ENCODE assay signal across 8 mouse cellular contexts in the genomic region with DNA sequence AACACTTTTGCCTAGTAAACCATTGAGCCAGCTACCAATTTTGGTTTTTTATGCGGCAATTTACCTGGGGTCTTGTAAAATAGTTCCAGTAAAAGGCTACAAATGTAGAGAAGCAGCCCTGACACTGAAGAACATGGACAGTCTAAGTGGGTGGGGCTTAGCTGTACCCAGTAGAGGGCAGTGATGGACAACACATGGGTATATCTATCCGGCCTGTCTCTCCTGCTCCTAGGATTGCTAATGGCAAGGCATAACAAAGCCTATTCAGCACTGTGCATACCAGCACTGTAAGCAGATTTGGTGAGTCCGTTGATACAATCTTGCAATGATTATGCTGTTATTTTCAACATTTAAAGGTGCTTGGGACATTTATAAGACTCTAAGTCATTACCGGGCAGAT. TPM values are rescaled to one million over a fixed set of nuclear protein-coding genes. Genes with fewer than 3 reads are reported as not detected.
DNase-seq lines count a peak whose midpoint lies in the region; ATAC-seq lines count a peak whose summit lies in the region.

No protein-coding gene starts in this region.

- 37% methylated on average over 4 of the region's 4 CpGs for WGBS in heart, embryonic 16.5 days
- WGBS in midbrain, embryonic 11.5 days = 47% methylated on average over 4 of the region's 4 CpGs

- H3K36me3 ChIP-seq in heart, embryonic 16.5 days (ENCODE audit: control insufficient read depth, insufficient read depth) = no peaks in the 10 kb centered on the region
- H3K36me3 ChIP-seq in midbrain, embryonic 11.5 days (ENCODE audit: control insufficient read depth, insufficient read depth, low read length) = no peaks in the 10 kb centered on the region

- no peak overlapping the region for H3K27ac ChIP-seq in heart, embryonic 16.5 days (ENCODE audit: low read length)
- no peak overlapping the region for H3K27ac ChIP-seq in midbrain, embryonic 11.5 days (ENCODE audit: low read depth, low read length)

- DNase-seq in cerebellum, adult 8-10 months = no peak
- peak; percentile 65 for DNase-seq in urinary bladder, postnatal 14 days (ENCODE audit: low spot score)
- no peak for DNase-seq in urinary bladder, adult 2 months (ENCODE audit: low spot score)
- DNase-seq in kidney, postnatal 36 days = peak; percentile 74 to 79
- DNase-seq in midbrain, embryonic 11.5 days (ENCODE audit: low spot score, missing footprints) = peak; percentile 88
- no peak for DNase-seq in thymus, postnatal 25 days

- peak; percentile 76 for ATAC-seq in cerebellum, adult (ENCODE audit: insufficient number of reproducible peaks, low FRiP score, low TSS enrichment)
- ATAC-seq in heart, embryonic 16.5 days (replicated peaks; ENCODE audit: extremely low read depth, insufficient read depth, low FRiP score) = peak; percentile 86
- ATAC-seq in midbrain, embryonic 11.5 days (ENCODE audit: low FRiP score) = peak; percentile 87

- H3K9me3 ChIP-seq in heart, embryonic 16.5 days (replicated peaks; ENCODE audit: control insufficient read depth, low read length) = no peaks in the 10 kb centered on the region
- no peaks in the 10 kb centered on the region for H3K9me3 ChIP-seq in midbrain, embryonic 11.5 days (ENCODE audit: control insufficient read depth, low read length)

- H3K27me3 ChIP-seq in heart, embryonic 16.5 days (ENCODE audit: control insufficient read depth, insufficient read depth, low read length) = no peaks in the 10 kb centered on the region
- no peaks in the 10 kb centered on the region for H3K27me3 ChIP-seq in midbrain, embryonic 11.5 days (ENCODE audit: control insufficient read depth, insufficient read depth, low read length)

- H3K4me3 ChIP-seq in heart, embryonic 16.5 days (ENCODE audit: low read length) = no peak overlapping the region
- no peak overlapping the region for H3K4me3 ChIP-seq in midbrain, embryonic 11.5 days (ENCODE audit: low read depth, low read length)

- H3K4me1 ChIP-seq in heart, embryonic 16.5 days (ENCODE audit: control insufficient read depth, insufficient read depth, low read length) = peaks cover 5% of the 10 kb centered on the region; the same call in 1 of the 2 replicates
- no peaks in the 10 kb centered on the region for H3K4me1 ChIP-seq in midbrain, embryonic 11.5 days (ENCODE audit: control insufficient read depth, insufficient read depth, low read length)

- H3K4me2 ChIP-seq in heart, embryonic 16.5 days (ENCODE audit: low read depth, low read length) = no peak overlapping the region
- H3K4me2 ChIP-seq in midbrain, embryonic 11.5 days = no peak overlapping the region

- no peak overlapping the region for H3K9ac ChIP-seq in heart, embryonic 16.5 days (ENCODE audit: low read length)
- no peak overlapping the region for H3K9ac ChIP-seq in midbrain, embryonic 11.5 days (ENCODE audit: low read length)

RNA-seq across cellular contexts. Expression of a gene that starts 12.4 kb away (rescaled TPM):
- 55.9 and 58.9 TPM in 2 replicates for polyA plus RNA-seq in urinary bladder, adult 2 months (2012; rRNA removed)
- polyA plus RNA-seq in heart, embryonic 16.5 days (2015; fragmentation: Nextera tagmentation; extraction: Ambion mirVana) = 44.4 and 46.1 TPM in 2 replicates
- polyA plus RNA-seq in midbrain, embryonic 11.5 days (2014; fragmentation: Nextera tagmentation; extraction: Ambion mirVana) = 99.5 and 101 TPM in 2 replicates

RNA-seq across cellular contexts. Expression of a gene that starts 34.6 kb away (rescaled TPM):
- polyA plus RNA-seq in urinary bladder, adult 2 months (2012; rRNA removed) = 52.2 and 61.9 TPM in 2 replicates
- polyA plus RNA-seq in heart, embryonic 16.5 days (2015; fragmentation: Nextera tagmentation; extraction: Ambion mirVana) = 35.8 and 40.3 TPM in 2 replicates
- polyA plus RNA-seq in midbrain, embryonic 11.5 days (2014; fragmentation: Nextera tagmentation; extraction: Ambion mirVana) = 44.7 and 50.4 TPM in 2 replicates

Comparison
In these comparisons a context has a peak if more than half of its experiments do, and no peak if none do; other contexts are left out.
1. DNase-seq: peak in urinary bladder, postnatal 14 days (single experiment), kidney, postnatal 36 days (2 of 2) and midbrain, embryonic 11.5 days (single experiment); none in cerebellum, adult 8-10 months (single experiment), urinary bladder, adult 2 months (single experiment) and thymus, postnatal 25 days (single experiment).
2. Peak in every context shown above with its lines, with median percentiles within 50 percentile points of each other: ATAC-seq.